Mouse (Mus musculus): ENCODE results near the gene Iqschfp.

DNA sequence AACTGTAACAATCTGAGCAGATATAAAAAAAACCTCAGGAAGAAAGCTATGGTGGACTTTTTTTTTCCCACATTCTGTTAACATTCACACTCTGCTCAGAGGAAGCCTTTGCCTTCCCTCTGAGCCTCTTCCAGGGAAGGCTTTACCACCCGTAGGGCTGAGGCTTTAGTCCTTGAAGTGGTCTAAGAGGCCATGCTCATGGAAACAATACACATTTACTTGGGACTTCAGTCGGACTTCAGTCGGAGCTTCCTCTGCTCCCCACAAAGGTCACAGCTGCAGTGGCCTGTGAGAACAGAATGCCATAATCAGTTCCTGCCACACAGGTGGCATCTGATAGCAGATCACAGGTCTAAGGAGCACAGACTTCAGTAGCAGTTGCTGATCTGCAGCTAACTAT is 644.0 kb downstream of the Iqschfp start:
- TF ChIP-seq CTCF (IDR thresholded peaks at IDR 0.05; ENCODE audit: low read depth) (no peak), EP300 (IDR thresholded peaks at IDR 0.05; ENCODE audit: low read depth) (no peak)

All from liver, postnatal 0 days (tissue).